Mouse (Mus musculus) liver, adult 2 months (tissue): ENCODE measurements around the gene Mgmt.

ENCODE experiments used
- CTCF ChIP-seq: fragments of 200-500 bp; IDR thresholded peaks from 2 replicates; pipeline ENCODE4 v1.5.1; 2011; ENCODE audit warnings: low read depth, low read length, control low read depth
- POLR2A ChIP-seq: fragments of 200-500 bp; IDR thresholded peaks from 2 replicates; pipeline ENCODE4 v1.6.1; 2011; ENCODE audit warnings: low read length, control low read depth; ENCODE audit not compliant: insufficient read depth; ENCODE audit errors: extremely low read depth

DNA sequence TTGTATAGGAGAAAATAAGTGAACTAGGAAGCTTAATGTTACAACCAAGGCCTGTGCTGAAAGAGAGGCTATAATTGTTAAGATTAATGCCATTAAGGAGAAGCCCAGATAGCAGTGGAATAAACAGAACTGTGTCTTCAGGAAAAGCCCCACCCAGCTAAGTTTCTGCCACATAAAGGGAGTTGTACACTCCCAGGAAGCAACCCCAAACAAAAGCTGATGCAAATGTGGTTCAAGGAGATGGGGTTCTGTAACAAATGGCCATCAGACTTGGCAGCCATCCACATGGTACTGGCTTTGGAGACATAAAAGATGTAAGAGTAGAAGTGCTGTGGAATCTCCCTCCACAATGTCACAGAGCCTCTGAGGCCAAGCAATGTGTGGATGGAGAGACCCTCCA lies 264.7 kb downstream of the Mgmt start:
- TF ChIP-seq CTCF (no peak), POLR2A (no peak)
